Mouse (Mus musculus) stomach, embryonic 16.5 days (tissue): ENCODE results near the gene Htra3. TPM values are rescaled to one million over a fixed set of nuclear protein-coding genes. Genes with fewer than 3 reads are reported as not detected.

Source experiments
- ATAC-seq: fragments of 200-750 bp; cut with Nextera tagmentation; 2 replicates; pipeline ENCODE4 v1.8.0; 2017; ENCODE audit warnings: moderate number of reproducible peaks, moderate TSS enrichment; ENCODE audit not compliant: insufficient read depth, low FRiP score
- H3K27ac ChIP-seq: fragments of 300-500 bp; sonication (generic); 2 replicates; pipeline ENCODE4 v1.5.1; 2014; ENCODE audit warnings: low read length
- H3K27me3 ChIP-seq: fragments of 300-500 bp; sonication (generic); 2 replicates; pipeline ENCODE4 v1.6.1; 2014; ENCODE audit warnings: low read length, control low read depth, mixed read lengths; ENCODE audit not compliant: control insufficient read depth, insufficient read depth
- H3K36me3 ChIP-seq: fragments of 300-500 bp; sonication (generic); 2 replicates; pipeline ENCODE4 v1.6.1; 2014; ENCODE audit warnings: low read length; ENCODE audit not compliant: control insufficient read depth, insufficient read depth
- H3K4me1 ChIP-seq: fragments of 300-500 bp; sonication (generic); 2 replicates; pipeline ENCODE4 v1.6.1; 2014; ENCODE audit warnings: low read length, control low read depth, mixed read lengths; ENCODE audit not compliant: control insufficient read depth, insufficient read depth
- H3K4me2 ChIP-seq: fragments of 300-500 bp; sonication (generic); 2 replicates; pipeline ENCODE4 v1.6.1; 2014; ENCODE audit warnings: low read depth, low read length, mixed read lengths
- H3K4me3 ChIP-seq: fragments of 300-500 bp; sonication (generic); replicated peaks from 2 replicates; pipeline ENCODE4 v1.5.1; 2014; ENCODE audit warnings: mild to moderate bottlenecking, low read length
- H3K9ac ChIP-seq: fragments of 300-500 bp; sonication (generic); 2 replicates; pipeline ENCODE4 v1.6.1; 2014; ENCODE audit warnings: low read length
- H3K9me3 ChIP-seq: fragments of 300-500 bp; sonication (generic); replicated peaks from 2 replicates; pipeline ENCODE4 v1.6.1; 2016; ENCODE audit warnings: low read length, control low read depth; ENCODE audit not compliant: control insufficient read depth
- WGBS: fragments of 180-500 bp; shearing (Covaris S2); extraction: QIAGEN DNeasy Blood & Tissue Kit; methylation state at CpG from one replicate; pipeline ENCODE4 v1.1.7; 2014; 5-methylcytosine and 5-hydroxymethylcytosine counted together
- polyA plus RNA-seq: library from polyadenylated mRNA; unstranded; fragments of >200 nt; fragmentation: Nextera tagmentation; extraction: Ambion mirVana; gene quantifications from 2 replicates; pipeline ENCODE4 v1.2.1, GENCODE M21; 2015

Htra3 gene
- polyA plus RNA-seq, 1 experiment from 2014 or later: 67.7 TPM

DNA sequence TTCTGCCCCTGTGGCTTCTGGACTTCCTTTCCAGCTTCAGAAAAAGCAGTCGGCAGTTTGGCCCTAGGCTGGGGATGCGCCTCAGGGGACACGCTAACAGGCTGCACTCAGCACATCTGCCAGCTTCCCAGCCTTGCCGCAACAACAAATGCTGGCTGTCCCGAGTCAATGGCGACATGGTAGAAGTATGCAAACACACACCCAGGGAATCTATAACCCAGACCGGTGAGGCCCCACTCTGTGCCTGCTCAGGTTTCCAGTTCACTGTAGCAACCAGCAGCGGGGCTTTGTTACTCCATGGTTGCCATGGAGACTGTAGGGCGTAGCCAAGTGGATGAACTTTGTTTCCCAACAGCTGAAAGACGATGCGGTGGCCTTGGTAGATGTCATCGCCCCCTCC is 70.2 kb downstream of the Htra3 start:
- no peak overlapping the region for H3K4me2 ChIP-seq
- H3K4me3 ChIP-seq: no peak overlapping the region
- WGBS: 23% methylated on average over 12 of the region's 12 CpGs
- H3K27ac ChIP-seq: peak overlapping the region; percentile 40; the same call in 1 of the 2 replicates
- peaks cover 22% of the 10 kb centered on the region for H3K4me1 ChIP-seq
- peak overlapping the region; percentile 41; the same call in 1 of the 2 replicates for H3K9ac ChIP-seq
- no peaks in the 10 kb centered on the region for H3K9me3 ChIP-seq
- H3K27me3 ChIP-seq: no peaks in the 10 kb centered on the region
- H3K36me3 ChIP-seq: no peaks in the 10 kb centered on the region
- peak; percentile 65; the same call in 1 of the 2 replicates for ATAC-seq

DNA sequence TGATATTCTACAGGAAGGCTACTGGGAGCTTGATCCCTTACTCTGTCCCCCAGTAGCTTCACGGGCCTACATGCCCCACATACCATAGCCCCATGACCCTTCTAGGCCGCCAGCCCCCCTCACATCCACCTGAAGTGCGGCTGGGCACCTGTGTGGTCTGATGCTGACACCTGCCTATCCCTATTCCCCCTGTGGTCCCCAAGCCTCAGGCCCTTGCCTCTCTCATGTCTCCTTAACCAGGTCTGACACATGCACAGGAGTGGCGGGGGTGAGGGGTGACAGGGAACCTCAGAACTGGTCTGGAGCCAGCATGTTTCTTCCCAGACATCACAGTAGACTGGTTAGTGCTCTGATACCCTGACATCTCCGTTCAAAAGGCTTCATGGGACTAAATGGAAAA is 71.0 kb downstream of the Htra3 start:
- Histone ChIP-seq H3K9ac (no peak overlapping the region), H3K9me3 (no peaks in the 10 kb centered on the region), H3K4me1 (peaks cover 22% of the 10 kb centered on the region), H3K4me3 (no peak overlapping the region), H3K27ac (peak overlapping the region; percentile 40; the same call in 1 of the 2 replicates), H3K4me2 (no peak overlapping the region), H3K27me3 (no peaks in the 10 kb centered on the region), H3K36me3 (no peaks in the 10 kb centered on the region)
- no peak for ATAC-seq
- 78% methylated on average over 5 of the region's 5 CpGs for WGBS

DNA sequence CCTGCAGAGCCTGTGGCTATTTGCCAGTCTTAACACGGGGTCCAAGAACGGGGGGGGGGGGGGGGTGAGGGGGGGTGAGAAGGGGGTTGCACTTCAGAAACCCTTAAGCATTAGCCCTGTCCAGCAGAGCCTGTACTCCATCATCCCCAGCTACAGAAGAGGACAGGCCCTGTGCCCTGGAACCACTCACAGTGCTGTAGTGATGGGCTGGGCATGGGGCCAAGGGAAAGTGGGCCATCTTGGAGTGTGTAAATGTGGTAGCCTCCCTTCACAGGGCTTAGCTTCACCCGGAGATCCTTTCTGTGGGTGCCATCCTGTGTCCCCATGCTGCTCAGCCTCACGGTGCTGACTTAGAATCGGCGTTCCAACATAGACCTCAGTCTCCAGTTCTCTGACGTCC is 71.8 kb downstream of the Htra3 start:
- Histone ChIP-seq H3K4me3 (no peak overlapping the region), H3K9ac (no peak overlapping the region), H3K36me3 (no peaks in the 10 kb centered on the region), H3K4me1 (peaks cover 22% of the 10 kb centered on the region), H3K27ac (no peak overlapping the region), H3K27me3 (no peaks in the 10 kb centered on the region), H3K4me2 (no peak overlapping the region), H3K9me3 (no peaks in the 10 kb centered on the region)
- ATAC-seq: peak; percentile 65; the same call in 1 of the 2 replicates
- 61% methylated on average over 7 of the region's 7 CpGs for WGBS

- WGBS: 86% methylated on average over 7 of the region's 7 CpGs
- no peak overlapping the region for H3K4me3 ChIP-seq
- ATAC-seq: no peak
Measured at GRCm38 (mm10) chr5:35606800-35607199, 72.8 kb downstream of the Htra3 start.

GRCm38 (mm10) chr5:35605355-35605754 is 74.2 kb downstream of the Htra3 start:
- no peaks in the 10 kb centered on the region for H3K36me3 ChIP-seq
- H3K4me3 ChIP-seq: no peak overlapping the region
- H3K27ac ChIP-seq: no peak overlapping the region
- ATAC-seq: no peak
- no peaks in the 10 kb centered on the region for H3K9me3 ChIP-seq
- no peak overlapping the region for H3K4me2 ChIP-seq
- WGBS: 82% methylated on average over 7 of the region's 7 CpGs
- H3K9ac ChIP-seq: no peak overlapping the region
- peaks cover 22% of the 10 kb centered on the region for H3K4me1 ChIP-seq
- H3K27me3 ChIP-seq: no peaks in the 10 kb centered on the region

More at GRCm38 (mm10) chr5:35606800-35607199, 72.8 kb downstream of the Htra3 start:
- Histone ChIP-seq H3K9me3 (no peaks in the 10 kb centered on the region), H3K9ac (no peak overlapping the region), H3K4me2 (no peak overlapping the region), H3K27ac (no peak overlapping the region), H3K36me3 (no peaks in the 10 kb centered on the region), H3K27me3 (no peaks in the 10 kb centered on the region), H3K4me1 (peaks cover 22% of the 10 kb centered on the region)

Other genes with a start within 250 kb of the Htra3 start
- gene Cpz, start 154.1 kb downstream of the Htra3 start, polyA plus RNA-seq: 11.1 and 12.9 TPM in 2 replicates
- 7.0 and 7.6 TPM in 2 replicates for gene Trmt44, start 104.7 kb downstream of the Htra3 start, polyA plus RNA-seq
- 15.1 and 15.9 TPM in 2 replicates for gene Acox3, start 96.7 kb downstream of the Htra3 start, polyA plus RNA-seq
- 6.2 and 9.1 TPM in 2 replicates for gene Sh3tc1, start 60.2 kb upstream of the Htra3 start, polyA plus RNA-seq
- 3.5 and 4.3 TPM in 2 replicates for gene Ablim2, start 78.1 kb upstream of the Htra3 start, polyA plus RNA-seq
- 19.2 and 20.4 TPM in 2 replicates for gene Afap1, start 213.5 kb upstream of the Htra3 start, polyA plus RNA-seq